Mouse (Mus musculus): ENCODE measurements around the gene Gm10271. TPM values are rescaled to one million over a fixed set of nuclear protein-coding genes. Genes with fewer than 3 reads are reported as not detected.

The Gm10271 gene
- polyA plus RNA-seq, 1 experiment: not detected

DNA sequence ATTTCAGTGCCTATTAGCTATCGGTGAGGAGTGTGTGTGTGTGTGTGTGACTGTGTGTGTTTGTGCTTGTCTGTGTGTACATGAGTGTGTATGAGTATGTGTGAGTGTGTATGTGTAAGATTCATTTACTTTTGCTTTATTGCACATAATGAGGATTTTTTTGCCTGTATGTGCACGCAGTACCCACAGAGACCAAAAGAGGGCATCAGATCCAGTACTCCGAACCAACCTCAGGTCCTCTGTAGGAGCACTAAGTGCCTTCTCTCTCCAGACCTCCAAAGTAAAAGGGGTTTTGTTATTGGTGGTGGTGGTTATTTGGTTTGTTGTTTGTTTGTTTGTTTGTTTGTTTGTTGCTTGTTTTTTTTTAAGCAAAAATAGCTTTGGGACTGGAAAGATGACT lies 8.5 kb upstream of the Gm10271 start:
- no peak overlapping the region for H3K4me3 ChIP-seq (replicated peaks)
- no peaks in the 10 kb centered on the region for H3K36me3 ChIP-seq (replicated peaks; ENCODE audit: low read length)
- H3K27me3 ChIP-seq (replicated peaks): peaks cover 11% of the 10 kb centered on the region
- H3K9me3 ChIP-seq: no peaks in the 10 kb centered on the region
- H3K4me1 ChIP-seq: peaks cover 36% of the 10 kb centered on the region
- TF ChIP-seq GATA1 (IDR thresholded peaks at IDR 0.05; ENCODE audit: borderline replicate concordance, low read length) (no peak), FLI1 (IDR thresholded peaks at IDR 0.05; ENCODE audit: low read length) (no peak)

- Histone ChIP-seq H3K4me1 (peaks cover 36% of the 10 kb centered on the region), H3K36me3 (replicated peaks; ENCODE audit: low read length) (no peaks in the 10 kb centered on the region), H3K4me3 (replicated peaks) (no peak overlapping the region), H3K9me3 (no peaks in the 10 kb centered on the region; the same call in 1 of the 2 replicates), H3K27me3 (replicated peaks) (peaks cover 11% of the 10 kb centered on the region)
- TF ChIP-seq GATA1 (IDR thresholded peaks at IDR 0.05; ENCODE audit: borderline replicate concordance, low read length): no peak
- no peak for TF ChIP-seq FLI1 (IDR thresholded peaks at IDR 0.05; ENCODE audit: low read length)
Observed at GRCm38 (mm10) chr10:116980273-116980672, 7.9 kb upstream of the Gm10271 start.

DNA sequence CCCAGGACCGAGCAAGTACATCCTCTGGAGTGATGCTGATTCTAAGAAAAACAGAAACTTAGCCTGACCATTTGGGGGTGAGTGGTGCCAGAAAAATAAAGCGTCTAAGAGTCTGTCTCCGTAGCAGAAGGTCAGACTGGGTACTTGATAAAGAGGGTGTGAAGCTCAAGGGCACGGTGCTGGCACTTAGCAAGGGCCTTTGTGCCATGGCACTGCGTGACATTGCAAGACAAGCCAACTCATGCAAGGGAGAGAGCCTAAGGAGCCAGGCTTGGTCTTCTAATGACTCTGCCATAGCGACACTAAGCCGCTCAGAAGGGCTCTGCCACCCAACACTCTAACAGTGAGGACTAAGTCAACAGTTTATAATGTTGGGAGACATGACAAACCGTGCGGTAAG lies 6.4 kb upstream of the Gm10271 start:
- no peak for TF ChIP-seq FLI1 (IDR thresholded peaks at IDR 0.05; ENCODE audit: low read length)
- H3K4me1 ChIP-seq: peaks cover 36% of the 10 kb centered on the region
- H3K9me3 ChIP-seq: no peaks in the 10 kb centered on the region; the same call in 1 of the 2 replicates
- peaks cover 5% of the 10 kb centered on the region for H3K27me3 ChIP-seq (replicated peaks)
- H3K4me3 ChIP-seq (replicated peaks): no peak overlapping the region
- no peaks in the 10 kb centered on the region for H3K36me3 ChIP-seq (replicated peaks; ENCODE audit: low read length)

- TF ChIP-seq GATA1 (IDR thresholded peaks at IDR 0.05; ENCODE audit: borderline replicate concordance, low read length): no peak
- Histone ChIP-seq H3K27me3 (replicated peaks) (no peaks in the 10 kb centered on the region), H3K4me1 (peaks cover 32% of the 10 kb centered on the region), H3K4me3 (replicated peaks) (no peak overlapping the region), H3K36me3 (replicated peaks; ENCODE audit: low read length) (no peaks in the 10 kb centered on the region), H3K9me3 (peaks cover 7% of the 10 kb centered on the region)
Observed at GRCm38 (mm10) chr10:116977858-116978257, 5.4 kb upstream of the Gm10271 start.

- H3K36me3 ChIP-seq (replicated peaks; ENCODE audit: low read length): no peaks in the 10 kb centered on the region
- no peak overlapping the region for H3K4me3 ChIP-seq (replicated peaks)
- no peaks in the 10 kb centered on the region for H3K27me3 ChIP-seq (replicated peaks)
- peaks cover 8% of the 10 kb centered on the region for H3K9me3 ChIP-seq
- peaks cover 28% of the 10 kb centered on the region for H3K4me1 ChIP-seq
- TF ChIP-seq GATA1 (IDR thresholded peaks at IDR 0.05; ENCODE audit: borderline replicate concordance, low read length) (no peak), FLI1 (IDR thresholded peaks at IDR 0.05; ENCODE audit: low read length) (no peak)
Observed at GRCm38 (mm10) chr10:116977455-116977854, 5.0 kb upstream of the Gm10271 start.

DNA sequence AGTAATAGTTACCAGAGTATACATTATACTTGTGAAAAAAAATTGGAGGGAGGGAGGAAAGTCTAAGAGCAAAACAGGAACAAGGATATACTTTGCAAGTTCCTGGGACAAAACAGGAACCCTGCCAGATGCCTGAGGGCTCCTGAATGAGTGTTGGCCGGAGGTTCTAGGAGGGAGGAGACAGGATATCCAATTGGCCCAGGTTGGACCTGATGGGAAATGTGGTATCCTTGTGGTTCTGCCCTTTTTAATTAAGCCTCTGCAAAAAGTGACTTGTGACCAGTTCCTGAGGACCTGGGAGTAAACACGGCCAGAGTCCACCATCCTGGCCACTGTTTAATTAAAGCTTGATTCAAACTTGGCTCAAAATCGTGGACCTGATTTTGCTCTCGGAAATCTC lies 3.7 kb downstream of the Gm10271 start:
- Histone ChIP-seq H3K36me3 (replicated peaks; ENCODE audit: low read length) (no peaks in the 10 kb centered on the region), H3K9me3 (peaks cover 8% of the 10 kb centered on the region), H3K4me1 (peaks cover 6% of the 10 kb centered on the region), H3K4me3 (replicated peaks) (no peak overlapping the region), H3K27me3 (replicated peaks) (peaks cover 14% of the 10 kb centered on the region)
- TF ChIP-seq GATA1 (IDR thresholded peaks at IDR 0.05; ENCODE audit: borderline replicate concordance, low read length) (no peak), FLI1 (IDR thresholded peaks at IDR 0.05; ENCODE audit: low read length) (no peak)

GRCm38 (mm10) chr10:116966065-116966464 lies 6.3 kb downstream of the Gm10271 start:
- H3K4me3 ChIP-seq (replicated peaks): no peak overlapping the region
- H3K9me3 ChIP-seq: peaks cover 4% of the 10 kb centered on the region; the same call in 1 of the 2 replicates
- H3K4me1 ChIP-seq: peaks cover 6% of the 10 kb centered on the region
- H3K36me3 ChIP-seq (replicated peaks; ENCODE audit: low read length): no peaks in the 10 kb centered on the region
- peaks cover 14% of the 10 kb centered on the region for H3K27me3 ChIP-seq (replicated peaks)
- TF ChIP-seq FLI1 (IDR thresholded peaks at IDR 0.05; ENCODE audit: low read length) (no peak), GATA1 (IDR thresholded peaks at IDR 0.05; ENCODE audit: borderline replicate concordance, low read length) (no peak)

- Histone ChIP-seq H3K4me1 (peaks cover 6% of the 10 kb centered on the region), H3K4me3 (replicated peaks) (no peak overlapping the region), H3K36me3 (replicated peaks; ENCODE audit: low read length) (no peaks in the 10 kb centered on the region), H3K9me3 (peaks cover 6% of the 10 kb centered on the region; the same call in 1 of the 2 replicates), H3K27me3 (replicated peaks) (peaks cover 14% of the 10 kb centered on the region)
- TF ChIP-seq FLI1 (IDR thresholded peaks at IDR 0.05; ENCODE audit: low read length): no peak
Observed at GRCm38 (mm10) chr10:116965297-116965696, 7.1 kb downstream of the Gm10271 start.

DNA sequence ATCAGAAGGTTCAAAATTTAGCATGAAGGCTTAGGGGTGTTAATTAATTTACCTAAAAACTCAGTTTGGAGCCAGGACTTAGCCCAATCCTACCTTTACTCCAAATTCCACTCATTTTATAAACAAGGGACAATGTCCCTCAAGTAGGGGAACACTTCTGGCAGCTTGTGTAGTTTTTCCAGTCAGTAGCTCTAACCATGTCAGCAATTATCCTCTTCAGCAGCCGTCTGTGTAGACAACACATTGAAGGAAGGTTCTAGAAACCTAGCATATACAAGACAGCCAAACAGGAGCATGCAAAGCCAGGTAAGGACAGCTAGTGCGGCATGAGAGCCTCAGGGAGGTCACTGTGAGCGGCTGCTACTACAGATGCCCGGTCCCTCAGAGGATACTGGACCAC lies 7.8 kb downstream of the Gm10271 start:
- Histone ChIP-seq H3K36me3 (replicated peaks; ENCODE audit: low read length) (no peaks in the 10 kb centered on the region), H3K9me3 (peaks cover 8% of the 10 kb centered on the region; the same call in 1 of the 2 replicates), H3K4me1 (peaks cover 1% of the 10 kb centered on the region), H3K27me3 (replicated peaks) (peaks cover 14% of the 10 kb centered on the region), H3K4me3 (replicated peaks) (no peak overlapping the region)
- TF ChIP-seq GATA1 (IDR thresholded peaks at IDR 0.05; ENCODE audit: borderline replicate concordance, low read length) (no peak), FLI1 (IDR thresholded peaks at IDR 0.05; ENCODE audit: low read length) (no peak)

DNA sequence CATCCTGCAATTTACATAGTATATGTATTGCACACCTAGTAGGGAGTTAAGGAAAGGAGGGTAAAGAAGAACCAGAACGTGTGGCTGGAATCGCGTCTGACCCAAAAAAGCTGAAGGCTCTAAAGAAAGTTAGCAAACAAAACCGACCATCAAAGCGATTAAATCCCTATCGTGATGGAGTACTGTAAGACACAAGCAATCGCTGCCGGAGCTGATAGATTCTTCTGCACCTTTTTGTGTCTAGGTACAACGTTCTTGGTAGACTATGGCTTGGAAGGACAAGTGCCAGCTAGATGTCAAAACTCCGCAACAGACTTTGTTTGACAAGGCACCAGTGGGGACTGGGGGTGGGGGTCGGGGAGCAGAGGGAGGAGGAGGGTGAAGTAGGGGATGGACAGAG lies 8.3 kb downstream of the Gm10271 start:
- Histone ChIP-seq H3K4me1 (no peaks in the 10 kb centered on the region; the same call in 1 of the 2 replicates), H3K36me3 (replicated peaks; ENCODE audit: low read length) (no peaks in the 10 kb centered on the region), H3K9me3 (peaks cover 8% of the 10 kb centered on the region; the same call in 1 of the 2 replicates), H3K27me3 (replicated peaks) (peaks cover 12% of the 10 kb centered on the region), H3K4me3 (replicated peaks) (no peak overlapping the region)
- TF ChIP-seq FLI1 (IDR thresholded peaks at IDR 0.05; ENCODE audit: low read length) (no peak), GATA1 (IDR thresholded peaks at IDR 0.05; ENCODE audit: borderline replicate concordance, low read length) (no peak)

DNA sequence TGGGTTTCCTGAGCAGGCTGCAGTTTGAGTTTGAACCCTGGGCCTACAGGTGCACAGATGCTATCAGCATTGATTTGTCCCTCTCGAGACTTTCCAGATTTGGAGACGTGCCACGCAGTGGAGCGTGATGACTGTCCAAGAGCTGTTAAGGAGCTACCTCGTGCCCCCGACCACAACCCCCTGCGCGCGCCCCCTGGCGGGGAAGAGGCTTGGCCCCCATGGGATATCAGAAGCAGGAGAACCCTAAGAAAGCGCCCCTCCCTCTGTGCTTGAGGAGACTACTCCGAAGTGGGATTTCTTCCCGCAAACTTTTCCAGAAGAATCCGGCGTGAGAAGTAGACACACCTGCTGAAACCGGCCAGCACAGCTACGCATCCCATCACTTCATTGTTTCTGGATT lies 9.6 kb downstream of the Gm10271 start:
- Histone ChIP-seq H3K4me1 (peaks cover 2% of the 10 kb centered on the region), H3K4me3 (replicated peaks) (no peak overlapping the region), H3K27me3 (replicated peaks) (peaks cover 12% of the 10 kb centered on the region), H3K36me3 (replicated peaks; ENCODE audit: low read length) (no peaks in the 10 kb centered on the region), H3K9me3 (peaks cover 8% of the 10 kb centered on the region; the same call in 1 of the 2 replicates)
- no peak for TF ChIP-seq GATA1 (IDR thresholded peaks at IDR 0.05; ENCODE audit: borderline replicate concordance, low read length)
- TF ChIP-seq FLI1 (IDR thresholded peaks at IDR 0.05; ENCODE audit: low read length): no peak

Data from megakaryocyte, embryonic 14.5 days (primary cell).